Mouse (Mus musculus): ENCODE data around the gene Ptrh1. TPM values are rescaled to one million over a fixed set of nuclear protein-coding genes. Genes with fewer than 3 reads are reported as not detected.

Gene Ptrh1
- polyA plus RNA-seq, 1 experiment from 2014 or later: 4.9 TPM

- ATAC-seq (replicated peaks; ENCODE audit: low FRiP score): no peak
- Histone ChIP-seq H3K4me1 (replicated peaks; ENCODE audit: control insufficient read depth, insufficient read depth, low read length) (peaks cover 28% of the 10 kb centered on the region), H3K27me3 (replicated peaks; ENCODE audit: control insufficient read depth, insufficient read depth, low read length) (no peaks in the 10 kb centered on the region), H3K9me3 (ENCODE audit: control insufficient read depth, low read length) (no peaks in the 10 kb centered on the region), H3K36me3 (ENCODE audit: control insufficient read depth, insufficient read depth, low read length) (peaks cover 2% of the 10 kb centered on the region; the same call in 1 of the 2 replicates), H3K27ac (ENCODE audit: low read depth, low read length) (no peak overlapping the region), H3K4me2 (no peak overlapping the region), H3K4me3 (ENCODE audit: low read depth, low read length) (no peak overlapping the region), H3K9ac (ENCODE audit: low read depth, low read length) (no peak overlapping the region)
- DNase-seq (ENCODE audit: low spot score): no peak
- 80% methylated on average over 8 of the region's 8 CpGs for WGBS
These were observed 2.8 kb upstream of the Ptrh1 start for GRCm38 (mm10) chr2:32772626-32773279.

- Histone ChIP-seq H3K27ac (ENCODE audit: low read depth, low read length) (no peak overlapping the region), H3K4me2 (peak overlapping the region; percentile 85), H3K27me3 (replicated peaks; ENCODE audit: control insufficient read depth, insufficient read depth, low read length) (no peaks in the 10 kb centered on the region), H3K36me3 (ENCODE audit: control insufficient read depth, insufficient read depth, low read length) (peaks cover 2% of the 10 kb centered on the region; the same call in 1 of the 2 replicates), H3K9ac (ENCODE audit: low read depth, low read length) (peak overlapping the region; percentile 37), H3K4me3 (ENCODE audit: low read depth, low read length) (peak overlapping the region; percentile 54), H3K4me1 (replicated peaks; ENCODE audit: control insufficient read depth, insufficient read depth, low read length) (peaks cover 14% of the 10 kb centered on the region), H3K9me3 (ENCODE audit: control insufficient read depth, low read length) (no peaks in the 10 kb centered on the region)
- DNase-seq (ENCODE audit: low spot score) (no peak), ATAC-seq (replicated peaks; ENCODE audit: low FRiP score) (no peak; the same call in 1 of the 2 replicates)
- 25% methylated on average over 22 of the region's 22 CpGs for WGBS
These were observed 606 bp downstream of the Ptrh1 start for GRCm38 (mm10) chr2:32776192-32776591.

DNA sequence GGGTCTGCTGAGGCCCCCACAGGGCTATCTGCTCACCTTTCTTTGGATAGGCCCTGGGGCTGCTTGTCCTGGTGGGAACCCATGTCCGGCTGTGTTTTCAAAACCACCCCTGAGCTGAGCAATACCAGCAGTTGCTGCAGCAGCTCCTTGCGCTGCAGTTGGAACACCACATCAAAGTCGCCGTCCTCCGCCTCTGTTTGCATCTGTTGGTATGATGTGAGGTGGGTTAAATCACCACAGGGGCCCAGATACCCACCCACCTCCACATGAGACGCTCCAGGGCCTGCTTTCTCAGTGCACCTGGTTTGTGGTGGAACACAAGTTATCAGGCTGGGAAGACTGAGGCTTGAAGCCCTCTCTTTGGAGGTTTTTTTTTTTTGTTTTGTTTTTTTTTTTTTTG, 2.5 kb downstream of the Ptrh1 start:
- no peak overlapping the region for H3K27ac ChIP-seq (ENCODE audit: low read depth, low read length)
- ATAC-seq (replicated peaks; ENCODE audit: low FRiP score): no peak
- WGBS: 90% methylated on average over 6 of the region's 6 CpGs

DNA sequence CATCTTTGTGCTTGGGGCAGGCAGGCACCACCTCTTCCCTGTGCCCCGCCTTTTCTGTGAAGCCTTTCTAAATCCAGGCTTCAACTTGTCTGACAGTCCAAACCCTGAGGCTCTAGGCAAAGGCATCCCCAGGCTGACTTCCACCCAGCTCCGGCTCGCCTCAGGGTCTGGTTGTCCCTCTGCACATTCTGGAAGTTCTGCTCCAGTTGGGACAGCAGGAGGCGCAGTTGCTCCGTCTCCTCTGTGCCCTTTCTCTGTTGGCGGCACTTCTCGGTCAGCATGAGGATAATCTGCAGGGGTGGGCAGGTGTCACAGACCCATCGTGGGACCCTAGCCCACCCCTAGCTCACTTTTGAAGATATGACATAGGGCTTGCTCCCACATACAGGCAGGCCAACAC, 3.5 kb downstream of the Ptrh1 start:
- no peak overlapping the region for H3K4me2 ChIP-seq
- ATAC-seq (replicated peaks; ENCODE audit: low FRiP score): no peak
- DNase-seq (ENCODE audit: low spot score): peak; percentile 60
- no peak overlapping the region for H3K27ac ChIP-seq (ENCODE audit: low read depth, low read length)
- no peaks in the 10 kb centered on the region for H3K27me3 ChIP-seq (replicated peaks; ENCODE audit: control insufficient read depth, insufficient read depth, low read length)
- no peaks in the 10 kb centered on the region for H3K9me3 ChIP-seq (ENCODE audit: control insufficient read depth, low read length)
- H3K4me1 ChIP-seq (replicated peaks; ENCODE audit: control insufficient read depth, insufficient read depth, low read length): peaks cover 6% of the 10 kb centered on the region; the same call in 1 of the 2 replicates
- 26% methylated on average over 8 of the region's 8 CpGs for WGBS
- no peak overlapping the region for H3K9ac ChIP-seq (ENCODE audit: low read depth, low read length)
- peaks cover 2% of the 10 kb centered on the region; the same call in 1 of the 2 replicates for H3K36me3 ChIP-seq (ENCODE audit: control insufficient read depth, insufficient read depth, low read length)
- H3K4me3 ChIP-seq (ENCODE audit: low read depth, low read length): no peak overlapping the region

More for the DNA sequence above, 2.5 kb downstream of the Ptrh1 start:
- H3K4me2 ChIP-seq: no peak overlapping the region
- peaks cover 6% of the 10 kb centered on the region; the same call in 1 of the 2 replicates for H3K4me1 ChIP-seq (replicated peaks; ENCODE audit: control insufficient read depth, insufficient read depth, low read length)
- peaks cover 2% of the 10 kb centered on the region; the same call in 1 of the 2 replicates for H3K36me3 ChIP-seq (ENCODE audit: control insufficient read depth, insufficient read depth, low read length)
- no peaks in the 10 kb centered on the region for H3K27me3 ChIP-seq (replicated peaks; ENCODE audit: control insufficient read depth, insufficient read depth, low read length)
- no peak overlapping the region for H3K9ac ChIP-seq (ENCODE audit: low read depth, low read length)
- DNase-seq (ENCODE audit: low spot score): no peak
- no peaks in the 10 kb centered on the region for H3K9me3 ChIP-seq (ENCODE audit: control insufficient read depth, low read length)
- no peak overlapping the region for H3K4me3 ChIP-seq (ENCODE audit: low read depth, low read length)

DNA sequence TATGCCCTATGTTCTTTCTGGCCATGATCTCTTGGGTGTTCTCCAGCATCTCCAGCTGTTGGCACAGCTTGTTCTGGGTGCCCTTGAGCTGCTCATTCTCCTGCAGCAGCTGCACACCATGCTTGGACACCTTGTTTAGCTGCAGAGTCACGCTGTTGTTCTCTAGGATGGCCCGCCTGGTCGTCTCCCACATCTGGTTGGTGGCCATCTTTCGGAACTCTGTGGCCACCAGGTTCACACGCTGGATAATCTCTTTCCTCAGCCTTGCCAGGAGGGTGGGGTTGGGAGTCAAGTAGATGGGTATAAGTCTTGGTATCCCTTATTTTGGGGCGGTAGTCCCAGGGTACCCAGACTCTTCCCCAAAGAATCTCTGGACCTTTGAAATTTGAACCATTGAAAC, 4.1 kb downstream of the Ptrh1 start:
- no peak overlapping the region for H3K4me3 ChIP-seq (ENCODE audit: low read depth, low read length)
- no peak for ATAC-seq (replicated peaks; ENCODE audit: low FRiP score)
- no peak overlapping the region for H3K27ac ChIP-seq (ENCODE audit: low read depth, low read length)
- H3K9me3 ChIP-seq (ENCODE audit: control insufficient read depth, low read length): no peaks in the 10 kb centered on the region
- H3K4me1 ChIP-seq (replicated peaks; ENCODE audit: control insufficient read depth, insufficient read depth, low read length): peaks cover 6% of the 10 kb centered on the region; the same call in 1 of the 2 replicates
- H3K9ac ChIP-seq (ENCODE audit: low read depth, low read length): no peak overlapping the region
- H3K36me3 ChIP-seq (ENCODE audit: control insufficient read depth, insufficient read depth, low read length): peaks cover 2% of the 10 kb centered on the region; the same call in 1 of the 2 replicates
- 83% methylated on average over 6 of the region's 6 CpGs for WGBS
- DNase-seq (ENCODE audit: low spot score): no peak
- no peaks in the 10 kb centered on the region for H3K27me3 ChIP-seq (replicated peaks; ENCODE audit: control insufficient read depth, insufficient read depth, low read length)
- H3K4me2 ChIP-seq: no peak overlapping the region

- Histone ChIP-seq H3K36me3 (ENCODE audit: control insufficient read depth, insufficient read depth, low read length) (peaks cover 2% of the 10 kb centered on the region; the same call in 1 of the 2 replicates), H3K9me3 (ENCODE audit: control insufficient read depth, low read length) (no peaks in the 10 kb centered on the region), H3K4me2 (no peak overlapping the region), H3K27me3 (replicated peaks; ENCODE audit: control insufficient read depth, insufficient read depth, low read length) (no peaks in the 10 kb centered on the region), H3K4me1 (replicated peaks; ENCODE audit: control insufficient read depth, insufficient read depth, low read length) (no peaks in the 10 kb centered on the region), H3K4me3 (ENCODE audit: low read depth, low read length) (no peak overlapping the region), H3K27ac (ENCODE audit: low read depth, low read length) (no peak overlapping the region), H3K9ac (ENCODE audit: low read depth, low read length) (no peak overlapping the region)
- WGBS: 67% methylated on average over 6 of the region's 6 CpGs
- no peak for DNase-seq (ENCODE audit: low spot score)
- no peak for ATAC-seq (replicated peaks; ENCODE audit: low FRiP score)
These were observed 6.1 kb downstream of the Ptrh1 start for GRCm38 (mm10) chr2:32781710-32782109.

GRCm38 (mm10) chr2:32784048-32784681, 8.6 kb downstream of the Ptrh1 start, which contains the start of gene Cfap157:
TSS of gene Cfap157 (minus strand) at chr2:32784428.
- Histone ChIP-seq H3K4me2 (no peak within 1 kb of the TSS), H3K9me3 (ENCODE audit: control insufficient read depth, low read length) (no peaks in the 10 kb centered on the region), H3K27me3 (replicated peaks; ENCODE audit: control insufficient read depth, insufficient read depth, low read length) (no peaks in the 10 kb centered on the region), H3K27ac (ENCODE audit: low read depth, low read length) (no peak within 1 kb of the TSS), H3K9ac (ENCODE audit: low read depth, low read length) (no peak within 1 kb of the TSS), H3K4me3 (ENCODE audit: low read depth, low read length) (no peak within 1 kb of the TSS), H3K4me1 (replicated peaks; ENCODE audit: control insufficient read depth, insufficient read depth, low read length) (peaks cover 3% of the 10 kb centered on the region; the same call in 1 of the 2 replicates), H3K36me3 (ENCODE audit: control insufficient read depth, insufficient read depth, low read length) (no peaks in the 10 kb centered on the region)
- ATAC-seq (replicated peaks; ENCODE audit: low FRiP score) (no peak), DNase-seq (ENCODE audit: low spot score) (no peak)
- 56% methylated on average over 4 of the region's 4 CpGs for WGBS

DNA sequence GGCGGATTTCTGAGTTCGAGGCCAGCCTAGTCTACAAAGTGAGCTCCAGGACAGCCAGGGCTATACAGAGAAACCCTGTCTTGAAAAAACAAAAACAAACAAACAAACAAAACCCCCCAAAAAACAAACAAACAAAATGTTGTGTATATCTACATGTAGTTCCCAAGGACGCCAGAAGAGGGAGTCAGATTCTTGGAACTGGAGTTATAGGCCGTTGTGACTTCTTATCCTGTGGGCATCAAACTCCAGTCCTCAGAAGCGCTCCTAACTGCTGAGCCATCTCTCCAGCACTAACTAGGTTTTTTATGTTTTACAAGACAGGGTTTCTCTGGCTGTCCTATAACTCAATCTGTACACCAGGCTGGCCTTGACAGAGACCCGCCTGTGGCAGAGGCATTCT, 11.6 kb downstream of the Ptrh1 start:
- WGBS: 47% methylated on average over 6 of the region's 6 CpGs
- H3K4me1 ChIP-seq (replicated peaks; ENCODE audit: control insufficient read depth, insufficient read depth, low read length): peaks cover 3% of the 10 kb centered on the region; the same call in 1 of the 2 replicates
- DNase-seq (ENCODE audit: low spot score): no peak

More for the DNA sequence above, 11.6 kb downstream of the Ptrh1 start:
- H3K9me3 ChIP-seq (ENCODE audit: control insufficient read depth, low read length): no peaks in the 10 kb centered on the region
- ATAC-seq (replicated peaks; ENCODE audit: low FRiP score): no peak
- no peaks in the 10 kb centered on the region for H3K27me3 ChIP-seq (replicated peaks; ENCODE audit: control insufficient read depth, insufficient read depth, low read length)
- H3K36me3 ChIP-seq (ENCODE audit: control insufficient read depth, insufficient read depth, low read length): no peaks in the 10 kb centered on the region
- no peak overlapping the region for H3K9ac ChIP-seq (ENCODE audit: low read depth, low read length)
- H3K4me2 ChIP-seq: no peak overlapping the region
- H3K4me3 ChIP-seq (ENCODE audit: low read depth, low read length): no peak overlapping the region
- no peak overlapping the region for H3K27ac ChIP-seq (ENCODE audit: low read depth, low read length)

Data from liver, embryonic 11.5 days (tissue).